Mouse (Mus musculus): ENCODE results near the gene Nudt10. TPM values are rescaled to one million over a fixed set of nuclear protein-coding genes. Genes with fewer than 3 reads are reported as not detected.
"Not testable (repeated sequence)": the region's sequence is repeated elsewhere in the genome, so short reads cannot be mapped to it uniquely, and the experiment has no call there.

The Nudt10 gene
- polyA plus RNA-seq (2016; fragmentation: Nextera tagmentation; extraction: Ambion mirVana), result 14.0 and 15.0 TPM in 2 replicates

DNA sequence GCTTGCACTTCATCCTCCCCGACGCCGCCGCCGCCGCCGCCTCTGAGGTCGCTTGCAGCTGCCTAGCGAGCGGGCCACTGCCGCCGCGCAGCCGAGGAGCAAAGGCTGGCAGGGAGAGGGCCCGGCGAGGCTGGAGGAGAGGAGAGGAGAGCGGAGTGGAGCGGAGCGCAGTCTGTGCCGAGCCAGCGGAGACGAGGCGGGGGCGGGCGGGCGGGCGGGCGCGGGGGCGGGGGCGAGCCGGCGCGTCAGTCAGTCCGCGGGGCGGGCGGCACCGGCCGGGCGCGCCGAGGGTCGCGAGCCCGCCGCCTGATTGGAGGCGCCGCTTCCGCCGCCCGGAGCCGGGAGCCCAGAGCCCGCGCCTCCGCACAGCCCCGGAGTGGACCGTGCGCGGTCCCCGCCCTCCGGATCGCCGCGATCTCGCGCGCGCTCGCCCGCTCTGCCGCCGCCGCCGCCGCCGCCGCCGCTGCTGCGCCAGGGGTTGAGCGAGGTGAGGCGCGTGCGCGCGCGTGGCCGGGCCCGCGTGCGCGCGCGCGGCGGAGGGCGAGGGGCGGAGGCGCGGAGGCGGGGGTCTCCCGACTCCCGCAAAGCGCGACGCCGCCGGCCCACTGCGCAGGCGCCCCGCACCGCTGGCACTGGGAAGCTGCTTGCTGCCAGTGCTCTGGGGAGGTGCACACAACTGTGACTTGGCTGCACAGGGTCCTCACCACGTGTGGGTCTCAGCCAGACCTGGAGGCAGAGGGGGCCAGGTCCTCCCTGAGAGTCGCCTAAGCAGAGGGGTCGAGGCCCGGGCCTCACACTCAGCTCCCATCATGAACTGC is at the start of gene Nudt10:
Nudt10 (minus strand) TSS at position 193 of the 818 bp plus-strand sequence.
- 26% methylated on average over 14 of the region's 116 CpGs for WGBS

GRCm38 (mm10) chrX:6172136-6172822 is 536 bp downstream of the Nudt10 start:
- DNase-seq (ENCODE audit: low spot score), result peak; percentile 7
- not testable (repeated sequence) for H3K9me3 ChIP-seq; H3K4me1 ChIP-seq; H3K27me3 ChIP-seq (replicated peaks; ENCODE audit: low read depth, poor library complexity, severe bottlenecking); H3K36me3 ChIP-seq (replicated peaks)
- WGBS, result 23% methylated on average over 31 of the region's 64 CpGs
- Histone ChIP-seq H3K27ac (replicated peaks) (0 out of 2 replicates have a peak overlapping the region, but pooled peaks have one; percentile 51), H3K4me3 (peak overlapping the region; percentile 52)

More for the DNA sequence above, at the start of gene Nudt10:
- H3K36me3 ChIP-seq (replicated peaks); H3K27me3 ChIP-seq (replicated peaks; ENCODE audit: low read depth, poor library complexity, severe bottlenecking); H3K9me3 ChIP-seq; DNase-seq (ENCODE audit: low spot score); H3K4me1 ChIP-seq: not testable (repeated sequence)
- 0 out of 2 replicates have a peak within 1 kb of the TSS, but pooled peaks have one; percentile 51 for H3K27ac ChIP-seq (replicated peaks)
- H3K4me3 ChIP-seq, result peak within 1 kb of the TSS; percentile 52

GRCm38 (mm10) chrX:6171718-6172117 is 1.1 kb downstream of the Nudt10 start:
- 22% methylated on average over 12 of the region's 12 CpGs for WGBS
- Histone ChIP-seq H3K27me3 (replicated peaks; ENCODE audit: low read depth, poor library complexity, severe bottlenecking) (no peaks in the 10 kb centered on the region), H3K27ac (replicated peaks) (no peak overlapping the region), H3K9me3 (no peaks in the 10 kb centered on the region), H3K36me3 (replicated peaks) (no peaks in the 10 kb centered on the region), H3K4me1 (no peaks in the 10 kb centered on the region), H3K4me3 (peak overlapping the region; percentile 52)
- peak; percentile 8 for DNase-seq (ENCODE audit: low spot score)

Other genes with a start within 250 kb of the Nudt10 start
- 7.9 and 8.7 TPM in 2 replicates for gene Nudt11, start 125.6 kb downstream of the Nudt10 start, polyA plus RNA-seq (2016; fragmentation: Nextera tagmentation; extraction: Ambion mirVana)
- not detected in 2 replicates for gene AU022751, start 89.6 kb downstream of the Nudt10 start, polyA plus RNA-seq (2016; fragmentation: Nextera tagmentation; extraction: Ambion mirVana)
- gene Bmp15, start 147.7 kb upstream of the Nudt10 start, polyA plus RNA-seq (2016; fragmentation: Nextera tagmentation; extraction: Ambion mirVana), result 0.05 TPM in 1 of 2 replicates, not detected in the other
- 8.8 and 9.4 TPM in 2 replicates for gene Shroom4, start 226.8 kb upstream of the Nudt10 start, polyA plus RNA-seq (2016; fragmentation: Nextera tagmentation; extraction: Ambion mirVana)